Mouse (Mus musculus) adrenal gland, postnatal 4 days (tissue): Measurements from ENCODE around the gene Pgam2. TPM values are rescaled to one million over a fixed set of nuclear protein-coding genes. Genes with fewer than 3 reads are reported as not detected.
A peak's percentile ranks its signal among the peaks of the same experiment; 100 is the strongest.
"Not testable (repeated sequence)": the region's sequence is repeated elsewhere in the genome, so short reads cannot be mapped to it uniquely, and the experiment has no call there.

Experiments used
- DNase-seq, 2 experiments: peaks; one replicate each; pipeline ENCODE4 v3.0.0; 2021 to 2022; ENCODE audit warnings: low spot score in 2 of 2, mixed read lengths in 2 of 2
- total RNA-seq, 2 experiments: library from RNA; stranded (reverse); gene quantifications; 2 replicates each; pipeline ENCODE4 v1.2.3; 2021

The Pgam2 gene
- total RNA-seq, 2 experiments from 2014 or later: 21.8 to 42.5 TPM

DNA sequence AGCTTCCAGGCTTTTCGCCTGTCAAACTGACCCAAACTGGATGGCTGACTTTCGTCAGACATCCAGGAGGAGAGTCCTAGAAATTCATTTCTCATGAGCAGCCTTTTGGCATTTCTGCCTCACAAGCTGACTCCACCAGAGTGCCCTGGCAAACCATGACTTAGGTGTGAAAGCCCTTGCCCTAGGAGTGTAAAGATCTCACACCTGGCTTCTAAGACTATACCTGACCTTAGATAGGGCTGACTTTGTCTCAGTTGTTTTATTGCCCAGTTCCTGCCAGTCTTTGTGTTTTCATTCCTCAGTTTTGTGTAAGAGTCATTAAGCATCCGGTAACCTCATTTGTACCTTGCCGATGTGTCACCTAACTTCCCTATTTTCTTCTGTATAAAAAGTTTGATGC is 6.0 kb upstream of the Pgam2 start:
- not testable (repeated sequence) for DNase-seq

DNA sequence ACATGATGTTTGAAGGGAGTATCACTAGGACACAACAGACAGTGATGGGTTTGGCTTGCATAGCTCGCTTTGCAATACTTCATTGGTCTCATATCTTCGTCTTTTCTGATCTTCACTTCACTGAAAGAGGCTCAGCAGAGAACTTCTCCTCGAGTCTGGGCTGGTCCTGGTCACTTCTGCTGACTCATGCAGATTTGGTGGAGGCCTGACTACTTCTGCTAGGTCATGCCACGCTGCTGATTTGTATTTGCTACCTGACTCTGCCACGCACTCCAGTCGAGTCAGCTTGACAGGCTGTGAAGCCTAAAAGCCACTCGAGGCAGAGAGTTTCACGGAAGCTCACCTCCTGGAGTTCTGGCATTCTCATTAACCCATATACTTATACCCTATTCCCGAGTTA is 4.4 kb upstream of the Pgam2 start:
- DNase-seq: no peak

- no peak for DNase-seq
These were observed 2.2 kb upstream of the Pgam2 start for GRCm38 (mm10) chr11:5805711-5806110.

DNA sequence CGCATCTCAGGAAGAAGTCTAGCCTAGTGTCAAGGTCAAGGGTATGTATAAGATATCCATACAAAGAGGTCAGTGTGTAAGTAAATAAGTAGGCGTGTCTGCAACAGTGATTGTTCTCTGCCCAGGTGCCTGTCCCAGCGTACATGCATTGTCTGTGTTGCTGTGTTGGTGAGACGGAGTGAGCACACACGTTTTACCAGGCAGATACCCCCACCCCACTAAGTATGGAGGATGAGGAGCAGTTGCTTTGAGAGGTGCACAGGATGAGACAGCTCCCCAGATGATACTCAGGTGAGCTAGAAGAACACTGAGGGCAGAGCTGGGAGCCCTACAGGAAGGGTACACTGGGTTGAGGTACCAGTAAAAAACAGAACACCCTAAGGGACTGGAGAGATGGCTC is 641 bp upstream of the Pgam2 start:
- no peak for DNase-seq

DNA sequence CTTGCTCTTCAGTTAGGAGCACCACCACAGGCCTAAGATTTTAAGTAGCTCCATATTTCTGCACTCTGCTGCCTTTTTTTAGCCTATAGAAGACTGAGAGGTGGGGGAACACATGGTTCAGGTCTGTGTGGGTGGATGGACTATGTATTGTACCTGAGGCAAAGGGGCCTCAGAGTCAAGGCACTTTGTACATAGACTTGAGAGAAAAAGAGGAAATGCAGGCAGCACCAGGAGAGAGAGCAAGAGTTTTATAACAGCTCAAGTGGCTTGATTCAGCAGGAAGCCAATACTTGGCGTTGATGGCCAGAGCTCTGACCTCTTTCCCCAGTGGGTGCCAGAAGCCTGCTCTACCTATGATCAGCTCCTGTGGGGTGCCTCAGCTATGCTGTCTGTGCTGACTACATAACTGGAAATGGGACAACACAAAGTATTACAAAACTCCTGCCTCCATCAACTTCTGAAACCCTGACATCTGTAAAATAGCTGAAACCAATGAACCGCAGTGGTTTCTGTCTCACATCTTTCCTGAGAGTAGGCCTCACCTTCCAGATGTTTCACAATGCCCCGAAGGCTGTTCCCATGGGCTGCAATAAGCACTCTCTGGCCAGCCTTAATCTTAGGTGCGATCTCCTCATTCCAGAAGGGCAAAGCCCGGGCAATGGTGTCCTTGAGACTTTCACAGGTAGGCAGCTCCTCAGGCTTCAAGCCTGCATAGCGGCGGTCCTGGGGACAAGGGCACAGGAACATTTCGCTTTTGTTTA is 896 bp downstream of the Pgam2 start:
- DNase-seq: no peak

GRCm38 (mm10) chr11:5802005-5802404 is 1.5 kb downstream of the Pgam2 start:
- DNase-seq: no peak

DNA sequence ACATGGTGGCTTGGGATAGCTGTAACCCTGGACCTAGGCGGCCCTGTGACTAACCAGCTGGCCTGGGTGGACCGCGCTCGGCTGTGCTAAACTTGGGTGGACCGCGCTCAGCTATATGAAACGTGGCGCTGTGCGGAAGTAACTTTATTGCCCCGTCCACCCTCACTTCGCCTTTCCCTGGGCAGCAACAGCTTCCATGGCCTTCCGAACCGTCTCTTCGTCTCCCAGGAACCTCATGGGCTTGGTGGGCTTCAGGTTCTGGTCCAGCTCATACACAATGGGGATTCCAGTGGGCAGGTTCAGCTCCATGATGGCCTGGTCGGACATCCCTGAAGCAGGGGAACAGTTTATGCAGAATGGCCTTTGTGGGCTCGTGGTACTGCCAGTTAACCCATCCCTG is 2.0 kb downstream of the Pgam2 start:
- no peak for DNase-seq

GRCm38 (mm10) chr11:5799621-5800490 is 3.7 kb downstream of the Pgam2 start:
- DNase-seq: no peak

DNA sequence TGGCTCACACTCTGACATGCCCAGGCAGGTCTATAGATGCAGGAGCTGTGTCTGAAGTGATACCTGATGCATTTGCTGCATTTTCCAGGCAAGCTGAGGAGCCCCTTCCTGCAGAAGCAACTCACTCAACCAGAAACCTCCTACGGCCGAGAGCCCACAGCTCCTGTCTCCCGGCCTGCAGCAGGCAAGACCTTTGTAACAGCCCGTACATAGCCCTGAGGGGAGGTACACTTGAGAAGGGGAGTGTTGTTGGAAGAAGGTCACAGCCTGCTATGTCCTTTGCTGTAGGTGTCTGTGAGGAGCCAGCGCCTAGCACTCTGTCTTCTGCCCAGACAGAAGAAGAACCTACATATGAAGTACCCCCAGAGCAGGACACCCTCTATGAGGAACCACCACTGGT is 5.6 kb downstream of the Pgam2 start:
- DNase-seq: no peak

DNA sequence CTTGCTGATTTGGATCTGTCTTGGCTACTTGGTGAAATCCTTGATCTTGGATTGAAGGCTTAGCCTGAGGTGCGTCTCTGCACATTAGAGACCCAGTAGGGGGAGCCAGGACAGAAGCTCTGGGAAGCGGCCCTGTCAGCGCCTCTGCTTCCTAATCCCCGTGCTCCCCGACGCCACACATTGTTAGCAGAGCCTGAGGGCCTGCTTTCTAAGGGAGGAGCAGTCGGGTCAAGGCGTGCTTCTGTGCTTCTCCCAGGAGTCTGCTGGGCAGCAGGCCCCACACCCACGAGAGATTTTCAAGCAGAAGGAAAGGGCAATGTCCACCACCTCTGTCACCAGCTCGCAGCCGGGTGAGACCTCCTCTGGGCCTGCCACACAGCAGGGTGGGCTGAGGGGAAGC is 6.2 kb downstream of the Pgam2 start:
- DNase-seq: no peak

- no peak for DNase-seq
These were observed 6.6 kb downstream of the Pgam2 start for GRCm38 (mm10) chr11:5796939-5797338.

DNA sequence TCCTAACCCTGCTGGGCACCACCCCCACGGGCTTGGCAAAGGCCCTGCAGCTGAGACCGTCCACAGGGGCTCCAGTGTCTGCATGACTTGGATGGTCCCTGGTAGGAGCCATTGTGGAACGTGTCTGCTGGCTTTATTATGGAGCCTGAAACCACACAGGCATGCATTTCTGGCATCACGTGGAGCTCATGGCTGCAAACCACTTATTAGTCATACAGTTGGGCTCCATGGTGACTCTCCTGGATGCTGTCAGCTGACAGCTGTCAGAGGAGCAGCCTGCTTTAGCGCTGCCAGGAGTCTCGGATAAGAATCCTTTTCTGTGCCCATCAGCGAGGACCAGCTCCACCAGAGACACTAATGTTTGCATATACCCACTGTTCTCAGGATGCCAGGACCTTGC is 7.8 kb downstream of the Pgam2 start:
- DNase-seq: no peak

DNA sequence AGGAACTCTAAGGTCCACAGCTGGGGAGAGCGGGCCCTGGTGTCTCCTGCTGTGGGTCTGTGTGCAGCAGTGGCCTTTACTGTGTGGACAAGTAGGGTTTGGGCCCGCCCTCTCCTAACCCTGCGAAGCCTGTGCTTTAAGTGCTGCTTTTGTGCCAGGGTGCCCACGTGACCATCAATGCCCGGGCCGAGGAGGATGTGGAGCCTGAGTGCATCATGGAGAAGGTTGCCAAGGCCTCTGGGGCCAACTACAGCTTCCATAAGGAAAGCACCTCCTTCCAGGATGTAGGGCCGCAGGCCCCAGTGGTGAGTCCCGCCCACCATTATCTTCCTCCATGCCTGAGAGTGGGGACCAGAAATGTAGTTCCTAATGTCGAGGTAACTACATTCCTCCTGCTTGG is 8.2 kb downstream of the Pgam2 start:
- DNase-seq: no peak

DNA sequence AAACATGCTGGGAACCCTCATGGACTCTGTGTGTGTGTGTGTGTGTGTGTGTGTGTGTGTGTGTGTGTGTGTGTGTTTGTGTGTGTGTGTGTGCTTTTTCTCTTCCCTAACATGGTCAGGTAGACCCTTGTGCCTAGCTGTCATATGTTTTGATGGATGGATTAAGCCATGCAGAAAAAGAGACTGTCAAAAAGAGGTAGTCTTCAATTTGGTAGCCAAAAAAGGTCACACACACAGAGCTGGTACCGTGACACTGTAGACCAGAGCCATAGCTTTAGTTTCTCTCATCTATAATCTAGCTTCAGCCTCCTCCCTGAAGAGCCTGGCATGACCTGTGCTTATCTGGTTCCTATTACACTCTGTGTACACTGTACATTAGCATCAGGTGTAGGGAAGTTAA is 13.1 kb downstream of the Pgam2 start:
- DNase-seq: no peak

GRCm38 (mm10) chr11:5789754-5790333 is 13.7 kb downstream of the Pgam2 start:
- DNase-seq: no peak

DNA sequence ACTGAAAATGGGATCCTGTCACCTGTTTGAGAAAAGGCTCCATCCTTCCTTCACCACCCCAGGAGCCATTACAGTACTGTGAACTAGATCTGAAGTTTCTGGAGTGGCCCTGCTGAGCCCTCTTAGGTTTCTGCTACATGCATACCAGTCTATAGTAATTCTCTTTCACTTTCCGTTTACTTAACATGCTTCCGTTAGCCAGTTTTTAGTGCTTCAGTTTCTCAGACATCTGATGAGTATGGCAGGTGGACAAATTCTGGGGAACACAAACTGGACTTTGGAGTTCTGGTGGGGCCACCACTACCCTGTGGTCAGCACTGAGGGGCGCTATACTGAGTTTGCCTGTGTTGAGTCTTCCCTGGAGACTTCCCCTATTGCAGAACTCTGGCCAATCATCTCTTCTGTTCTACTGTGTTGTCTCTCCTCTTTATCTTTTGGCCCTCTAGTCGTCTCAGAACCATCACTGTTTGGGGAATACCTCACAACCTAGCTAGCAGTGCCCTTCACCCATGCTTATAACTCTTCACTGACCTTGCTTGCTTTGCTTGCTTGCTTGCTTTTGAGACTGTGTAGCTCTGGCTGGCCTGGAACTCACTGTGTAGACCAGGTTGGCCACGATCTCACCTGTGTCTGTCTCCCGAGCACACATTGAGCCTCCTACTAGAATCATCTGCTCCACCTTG is 14.3 kb downstream of the Pgam2 start:
- no peak for DNase-seq

- peak; percentile 84 to 91 for DNase-seq
These were observed 15.2 kb downstream of the Pgam2 start, which contains the start of gene Dbnl for GRCm38 (mm10) chr11:5788056-5789014. Dbnl (plus strand) TSS chr11:5788488.

GRCm38 (mm10) chr11:5787671-5788055 is 15.9 kb downstream of the Pgam2 start:
- DNase-seq: no peak

- no peak for DNase-seq
These were observed 17.8 kb downstream of the Pgam2 start for GRCm38 (mm10) chr11:5785732-5786131.

GRCm38 (mm10) chr11:5782199-5782944 is 21.2 kb downstream of the Pgam2 start:
- DNase-seq: no peak
